Mouse (Mus musculus) urinary bladder, postnatal 25 days (tissue): ENCODE data around the gene Parva.

Experiments used
- DNase-seq: peaks from one replicate; pipeline ENCODE4 v3.0.0; 2022; ENCODE audit warnings: low spot score

Gene Parva

DNA sequence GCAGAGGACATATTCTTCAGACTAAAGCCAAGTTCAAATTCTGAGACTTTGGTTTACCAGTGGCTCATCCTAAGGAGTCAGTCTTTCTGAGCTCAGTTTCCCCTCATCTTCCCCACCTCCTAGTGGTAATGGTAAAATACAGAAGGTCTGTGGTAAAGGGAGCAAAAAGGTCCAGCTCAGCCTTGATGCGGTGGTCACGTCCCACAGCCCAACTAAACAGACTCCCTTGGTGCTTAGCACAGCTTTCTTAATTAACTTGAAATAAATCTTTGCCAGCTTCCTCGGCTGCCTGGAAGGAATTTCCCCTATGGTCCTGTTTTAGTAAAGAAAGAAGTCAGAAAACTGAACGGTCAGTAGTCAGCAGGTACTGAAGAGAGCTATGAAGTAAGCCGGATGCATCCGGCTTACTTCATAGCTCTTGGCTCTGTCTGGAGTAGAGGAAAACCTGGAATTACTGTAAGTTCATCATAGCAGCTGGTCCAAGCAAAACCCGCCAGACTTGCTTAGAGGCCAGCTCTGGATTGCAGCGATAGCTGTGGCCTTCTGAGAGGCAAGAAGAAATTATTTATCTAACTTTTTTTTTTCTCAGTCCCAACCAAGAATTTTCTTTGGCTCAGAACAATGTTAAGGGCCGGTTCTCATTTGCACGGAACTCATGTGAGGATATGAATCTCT, 176.3 kb downstream of the Parva start:
- no peak for DNase-seq

DNA sequence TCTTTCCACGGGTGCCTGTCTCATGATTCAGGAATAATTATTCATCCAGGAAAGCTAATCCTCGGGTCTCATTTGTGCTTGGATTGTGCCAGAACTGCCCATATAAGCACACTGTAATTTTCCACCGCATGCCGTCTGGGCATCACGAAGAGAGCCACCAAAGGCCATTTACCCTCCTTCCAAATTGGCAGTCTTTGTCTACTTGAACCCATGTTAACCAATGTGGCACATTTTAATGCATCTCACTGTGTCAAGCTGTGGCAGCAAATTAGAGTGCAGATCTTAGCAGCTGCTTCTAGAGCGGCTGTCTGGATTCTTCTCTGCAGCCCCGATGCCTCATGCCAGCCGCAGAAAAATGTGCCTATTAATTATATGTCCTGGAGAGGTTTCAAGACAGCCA, 176.9 kb downstream of the Parva start:
- no peak for DNase-seq

GRCm38 (mm10) chr7:112614046-112614790, 186.9 kb downstream of the Parva start:
- no peak for DNase-seq

GRCm38 (mm10) chr7:112614791-112615668, 187.7 kb downstream of the Parva start:
- no peak for DNase-seq

DNA sequence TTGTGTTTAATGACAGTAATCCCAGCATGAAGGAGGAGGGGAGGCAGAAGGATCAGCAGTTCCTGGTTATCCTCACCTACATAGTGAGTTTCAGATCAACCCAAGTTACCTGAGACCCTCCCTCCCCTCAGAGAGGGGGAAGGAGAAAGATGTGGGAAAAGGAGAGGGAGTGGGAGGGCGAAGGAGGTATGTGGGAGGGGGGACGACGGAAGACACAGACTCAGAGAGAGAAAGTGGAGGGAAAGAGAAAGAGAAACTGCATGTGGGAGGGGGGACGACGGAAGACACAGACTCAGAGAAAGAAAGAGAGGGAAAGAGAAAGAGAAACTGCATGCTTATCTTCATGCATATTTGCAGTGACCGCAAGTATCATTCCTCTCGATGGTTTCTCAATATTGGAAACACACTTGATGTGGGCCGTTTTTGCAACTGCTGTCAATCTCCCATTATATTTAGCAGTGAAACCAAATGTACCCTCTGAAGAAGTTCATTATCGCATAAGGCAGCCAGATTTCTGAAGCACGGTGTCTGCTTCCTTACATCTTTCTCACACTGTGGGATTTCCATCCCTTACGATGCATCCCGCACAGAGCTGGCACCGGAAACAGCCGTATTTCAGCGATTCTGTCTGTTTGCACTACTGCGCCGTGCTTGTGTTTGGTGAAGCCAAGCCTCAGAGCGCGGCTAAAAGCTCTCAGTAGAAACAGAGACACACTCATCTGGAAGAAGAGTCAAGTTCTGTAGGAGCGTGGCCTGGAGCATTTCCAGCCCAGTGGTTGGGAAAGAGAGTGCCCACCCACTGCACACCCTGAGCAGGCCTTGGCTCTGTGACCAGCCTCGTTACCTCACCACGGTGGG, 193.2 kb downstream of the Parva start:
- no peak for DNase-seq

DNA sequence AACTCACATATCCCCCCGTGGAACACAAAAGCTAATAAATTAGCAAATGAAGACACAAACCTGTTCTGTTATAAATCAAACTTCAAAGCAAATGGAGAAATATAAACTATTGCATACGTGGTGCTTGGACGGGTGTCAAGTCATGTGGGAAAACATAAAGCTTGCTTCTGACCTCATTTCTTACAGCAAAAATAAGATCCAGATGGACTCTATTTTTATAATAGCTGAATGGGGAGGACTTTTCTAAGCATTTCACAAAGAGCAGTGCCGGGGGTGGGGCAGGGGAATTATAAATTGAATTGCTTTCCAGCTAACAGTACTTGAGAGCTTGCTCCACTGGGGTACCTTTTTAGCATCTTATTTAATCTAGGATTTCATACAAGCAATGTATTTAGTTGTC, 200.2 kb downstream of the Parva start:
- DNase-seq: no peak

GRCm38 (mm10) chr7:112634505-112635213, 207.4 kb downstream of the Parva start:
- no peak for DNase-seq

DNA sequence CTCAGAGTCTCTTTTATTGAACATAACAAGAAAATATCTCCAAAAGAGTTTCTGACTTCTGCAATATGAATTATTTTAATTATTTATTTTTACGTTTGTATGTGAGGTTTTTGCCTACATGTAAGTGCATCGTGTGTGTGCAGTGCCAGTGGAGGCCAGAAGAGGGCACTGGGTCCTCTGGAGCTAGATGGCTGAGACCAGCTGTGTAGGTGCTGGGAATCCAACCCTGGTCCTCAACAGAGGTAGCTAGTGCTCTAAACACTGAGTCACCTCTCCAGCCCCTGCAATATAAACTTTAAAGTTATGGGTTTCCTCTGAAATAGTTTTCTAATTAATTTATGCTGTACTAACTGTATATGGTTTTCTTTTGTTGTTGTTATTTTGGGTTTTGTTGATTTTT, 208.6 kb downstream of the Parva start:
- no peak for DNase-seq
